Mouse (Mus musculus) heart, postnatal 0 days (tissue): ENCODE results near the gene Myo3b.

ENCODE experiments used
- CTCF ChIP-seq: IDR thresholded peaks from 2 replicates; pipeline ENCODE4 v1.5.1; 2016; ENCODE audit warnings: antibody characterized with exemption, control low read depth, low read depth
- EP300 ChIP-seq: IDR thresholded peaks from 2 replicates; pipeline ENCODE4 v1.6.1; 2016; ENCODE audit warnings: antibody characterized with exemption, low read depth

- TF ChIP-seq CTCF (no peak), EP300 (no peak)
These were observed 21.7 kb downstream of the Myo3b start for GRCm38 (mm10) chr2:70060359-70061345.
